Mouse (Mus musculus): ENCODE measurements around the gene Thnsl2.

The Thnsl2 gene

DNA sequence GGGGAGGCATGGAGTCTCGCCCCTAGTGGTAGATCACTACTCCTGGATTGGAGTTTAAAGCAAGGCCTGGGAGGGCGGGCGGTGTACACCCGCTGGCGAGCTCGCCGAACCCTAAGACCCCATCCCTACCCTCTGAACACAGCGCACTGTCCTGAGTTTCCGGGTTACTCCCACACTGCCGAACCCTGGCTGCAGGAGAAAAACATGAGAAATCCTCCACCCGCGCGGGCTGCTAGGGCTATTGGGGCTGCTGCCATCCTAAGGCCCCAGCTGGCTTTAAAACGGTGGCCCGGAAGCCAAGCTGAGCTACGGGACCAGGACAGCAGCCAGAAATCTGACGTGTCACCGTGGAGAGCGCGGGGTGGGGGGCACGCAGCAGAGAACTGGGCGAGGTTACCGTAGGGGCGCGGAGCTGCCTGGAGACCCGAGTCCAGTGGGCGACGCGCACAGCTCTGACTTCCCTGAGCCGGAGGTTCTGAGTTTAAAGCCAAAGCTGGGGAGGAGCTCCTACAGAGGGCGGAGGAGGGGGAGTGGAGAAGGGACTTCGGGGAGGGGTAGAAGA is at the start of gene Thnsl2:
TSS of gene Thnsl2 (minus strand) at position 546 of the 562 bp plus-strand sequence.
- DNase-seq: peak; percentile 66

DNA sequence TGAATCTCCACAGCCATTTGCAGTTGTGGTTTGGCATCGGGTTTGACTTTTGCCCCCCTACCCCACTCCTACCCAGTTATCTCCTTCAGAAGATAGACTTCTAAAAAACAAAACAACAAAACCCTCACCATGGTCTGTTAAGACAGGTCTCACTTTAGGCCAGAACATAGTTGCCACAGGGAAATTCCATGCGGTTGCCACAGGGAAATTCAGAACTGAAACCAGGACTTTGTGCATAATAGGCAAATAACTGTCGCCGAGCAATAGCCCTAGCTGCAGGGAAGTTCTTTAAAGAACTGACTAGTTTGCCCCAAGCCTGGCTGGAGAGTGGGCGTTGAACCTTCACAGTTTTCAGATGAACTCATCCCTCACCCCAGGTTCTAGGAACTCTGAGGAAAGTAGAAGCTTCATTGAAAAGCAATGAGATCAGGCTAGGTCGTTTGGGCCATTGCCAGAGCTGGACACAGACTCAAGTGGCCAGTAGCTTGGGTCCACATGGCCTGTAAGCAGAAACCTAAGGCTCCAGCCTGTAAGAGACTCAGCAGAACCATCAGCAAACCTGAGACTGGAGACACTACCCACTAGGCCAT is 49.0 kb upstream of the Thnsl2 start:
- peak; percentile 6 for DNase-seq

DNA sequence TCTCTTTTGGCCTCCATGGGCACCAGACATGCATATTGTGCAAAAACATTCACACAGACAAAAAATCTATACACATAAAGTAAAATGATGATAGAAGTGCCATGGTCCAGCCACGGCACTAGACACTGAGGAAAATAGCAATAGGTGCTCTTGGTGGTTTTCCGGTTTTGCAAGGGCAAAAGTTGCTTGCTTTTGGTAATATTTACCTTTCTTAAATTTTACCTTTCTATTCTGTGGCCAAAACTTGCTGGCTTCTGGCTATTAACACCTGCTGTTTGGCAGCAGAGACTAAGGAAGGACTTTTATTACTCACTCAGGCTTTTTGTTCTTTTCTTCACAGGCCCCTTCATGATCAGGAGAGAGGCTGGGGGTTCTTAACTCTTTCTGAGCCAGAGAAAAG is 46.3 kb upstream of the Thnsl2 start:
- no peak for DNase-seq

DNA sequence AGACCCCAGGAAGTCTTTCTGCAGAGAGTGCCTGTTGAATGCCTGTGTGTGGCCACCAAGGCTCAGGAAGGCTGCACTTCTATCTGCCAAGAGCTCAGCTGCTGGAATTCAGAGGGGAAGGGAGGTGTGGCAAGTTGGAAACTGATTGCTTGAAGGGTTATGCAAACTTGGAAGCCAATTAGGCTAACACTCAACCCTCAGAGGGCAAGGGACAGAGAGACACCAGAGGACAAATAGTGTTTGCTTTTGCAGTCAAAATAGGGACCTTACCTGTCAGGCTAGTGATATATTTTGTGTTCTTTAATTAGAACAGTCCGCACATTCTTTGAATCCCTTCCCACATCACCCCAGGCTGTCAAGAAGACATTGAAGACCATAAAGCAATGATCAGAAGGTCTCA is 45.3 kb upstream of the Thnsl2 start:
- DNase-seq: no peak

DNA sequence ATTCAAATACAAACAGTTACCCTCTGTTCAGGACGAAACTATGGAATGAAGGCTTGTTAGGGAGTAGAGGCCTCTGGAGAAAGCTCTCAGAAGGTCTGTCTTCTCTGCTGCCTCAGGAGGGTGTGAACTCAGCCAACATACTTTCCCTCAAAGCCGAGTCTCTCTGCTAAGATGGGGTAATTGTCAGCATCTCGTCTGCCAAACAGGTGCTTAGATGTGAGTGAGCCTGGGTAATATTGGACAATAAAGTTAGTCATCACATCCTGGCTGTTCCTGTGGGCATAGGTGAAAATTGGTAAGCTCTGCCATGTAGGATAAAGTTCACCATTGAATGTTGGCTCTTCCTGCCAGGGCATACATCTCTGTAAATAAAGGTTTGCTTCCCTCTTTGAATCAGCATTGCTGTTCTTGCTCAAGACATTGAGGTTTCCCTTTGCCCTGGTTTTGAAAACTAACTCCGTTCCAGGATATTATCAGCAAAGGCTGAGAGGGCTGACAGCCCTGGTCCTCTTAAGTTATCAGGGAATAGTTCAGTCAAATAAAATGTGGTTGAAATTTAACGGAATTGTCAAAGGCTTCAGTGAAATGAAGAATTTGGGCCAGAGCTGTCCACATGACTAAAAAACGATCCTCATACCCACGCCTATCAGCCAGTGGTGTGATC is 40.8 kb upstream of the Thnsl2 start:
- no peak for DNase-seq

DNA sequence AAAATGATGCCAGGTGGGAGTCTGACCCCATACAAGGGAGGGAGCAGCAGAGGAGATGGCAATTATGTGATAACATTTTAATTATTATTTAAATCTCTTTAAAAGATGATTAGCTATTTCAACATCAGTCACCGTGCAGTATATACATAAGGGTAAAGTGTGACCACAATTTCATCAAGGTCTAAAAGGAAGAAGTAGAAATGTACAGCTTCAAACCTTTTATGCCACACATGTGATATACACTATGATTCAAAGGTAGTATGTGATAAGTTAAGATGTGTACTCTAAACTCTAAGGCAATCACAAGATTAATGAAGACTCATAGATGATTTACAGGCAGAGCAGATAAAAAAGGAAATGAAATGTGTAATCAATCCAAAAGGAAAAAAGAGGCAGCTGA is 36.4 kb upstream of the Thnsl2 start:
- no peak for DNase-seq

DNA sequence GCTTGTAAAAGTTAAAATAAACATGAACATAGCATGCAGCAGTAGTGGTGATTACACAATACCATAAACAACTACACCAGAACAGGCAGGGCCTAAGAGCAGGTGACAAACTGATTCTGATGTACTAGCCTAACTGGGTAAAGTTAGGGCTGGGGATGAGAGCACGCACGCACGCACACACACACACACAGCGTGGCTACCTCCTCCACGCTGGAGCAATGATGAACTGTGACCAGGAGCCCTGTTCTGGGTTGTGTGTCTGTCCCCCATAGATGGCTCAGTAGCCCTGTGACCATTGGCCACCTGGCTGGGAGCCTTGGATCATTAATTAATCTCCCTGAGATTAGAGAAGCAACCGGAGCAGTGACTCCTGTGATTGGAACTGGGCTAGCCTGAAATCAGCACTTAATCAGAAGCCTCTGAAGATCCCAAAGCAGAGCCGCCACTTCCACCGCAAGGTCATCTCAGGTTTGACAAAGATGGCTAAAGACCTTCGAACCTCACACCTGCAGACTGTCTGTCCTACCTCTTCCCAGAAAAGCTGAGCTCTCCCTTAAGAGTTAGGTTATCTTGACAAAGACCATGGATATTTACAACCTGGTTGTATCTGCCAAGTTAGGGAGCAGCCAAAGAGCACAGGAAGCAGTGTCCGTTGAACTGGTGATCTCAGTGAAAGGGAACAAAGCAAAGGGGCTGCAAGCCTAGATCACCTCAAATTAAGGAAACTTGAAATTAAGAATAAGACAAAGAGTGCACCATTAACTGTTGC is 28.8 kb upstream of the Thnsl2 start:
- DNase-seq: no peak

DNA sequence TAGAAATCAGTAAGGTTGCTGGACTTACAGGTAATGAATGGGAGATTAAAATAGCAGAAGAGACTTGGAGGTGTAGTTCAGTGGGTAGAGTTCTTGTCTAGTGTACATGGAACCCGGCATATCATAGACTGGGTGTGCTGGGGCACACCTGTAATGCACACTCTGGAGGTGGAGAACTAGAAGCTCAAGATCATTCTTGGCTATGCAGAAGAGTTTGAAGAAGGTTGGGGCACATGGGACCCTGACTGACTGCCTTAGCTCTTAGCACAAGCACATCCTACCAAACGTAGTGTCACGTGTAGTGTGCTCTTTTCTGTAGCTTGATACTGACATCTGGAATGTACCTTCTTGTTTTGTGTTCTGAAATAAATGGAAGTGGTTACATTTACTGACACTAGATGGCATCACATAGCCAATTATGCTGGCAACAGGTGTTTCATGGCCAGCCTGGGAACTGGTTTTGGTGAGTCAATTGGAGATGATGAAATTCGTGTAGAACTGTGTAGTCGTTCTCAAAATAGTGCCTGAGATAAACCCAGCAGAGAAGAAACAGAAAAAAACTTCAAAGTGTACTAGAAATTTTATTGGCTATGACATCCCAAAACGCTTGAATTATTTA is 22.4 kb upstream of the Thnsl2 start:
- no peak for DNase-seq

DNA sequence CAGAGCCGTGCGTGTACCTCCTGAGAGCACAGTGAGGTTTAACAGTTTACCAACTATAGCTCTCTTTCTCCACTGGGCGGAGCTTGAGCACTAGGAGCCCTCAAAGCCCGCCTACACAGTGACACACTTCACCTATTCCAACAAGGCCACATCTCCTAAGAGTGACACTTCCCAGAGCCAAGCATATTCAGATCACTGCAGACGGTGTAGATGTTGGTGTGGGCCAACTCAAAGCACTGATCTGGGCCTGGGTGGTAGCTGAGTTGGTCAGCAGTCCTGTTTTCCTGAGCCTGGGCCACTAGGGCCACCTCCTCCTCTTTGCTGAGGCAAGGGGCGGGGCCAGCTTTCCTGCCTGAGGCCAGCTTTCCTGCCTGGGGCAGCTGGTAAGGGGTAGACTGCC is 20.2 kb upstream of the Thnsl2 start:
- no peak for DNase-seq

DNA sequence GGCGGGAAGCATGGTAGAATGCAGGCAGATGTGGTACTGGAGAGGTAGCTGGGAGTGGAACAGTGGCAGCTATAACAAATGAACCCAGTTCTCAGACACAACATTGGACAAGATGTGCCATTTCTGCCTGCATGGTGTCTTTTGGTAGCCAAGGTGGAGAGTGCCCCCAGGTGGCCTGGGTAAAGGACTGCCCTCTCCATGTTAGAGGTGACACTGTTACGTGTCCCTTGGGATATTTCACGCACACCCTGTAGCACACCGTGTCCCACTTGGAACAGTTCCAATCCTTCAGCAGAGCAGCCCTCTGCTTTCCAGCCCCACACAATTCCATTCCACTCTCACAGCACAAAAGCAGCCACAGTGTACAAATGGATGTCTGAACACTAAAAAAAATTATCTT is 18.0 kb upstream of the Thnsl2 start:
- DNase-seq: no peak

DNA sequence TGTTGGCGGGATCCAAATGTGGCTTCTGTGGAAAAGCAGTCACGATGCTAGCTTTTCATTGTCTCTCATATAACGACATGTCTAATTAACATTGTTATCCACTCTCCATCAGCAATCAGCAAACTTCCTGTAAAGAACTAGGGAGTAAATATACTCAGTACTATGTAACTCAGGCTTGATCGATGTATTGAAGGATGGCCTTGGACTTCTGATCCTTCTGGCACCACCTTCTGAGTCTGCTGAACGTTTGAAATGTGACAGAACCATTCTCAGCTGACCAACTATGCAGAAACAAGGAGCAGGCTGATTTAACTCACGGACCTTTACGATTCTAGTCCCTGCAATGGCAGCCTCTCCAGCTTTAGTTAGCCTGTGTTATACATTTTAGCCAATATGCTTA is 17.1 kb upstream of the Thnsl2 start:
- no peak for DNase-seq

DNA sequence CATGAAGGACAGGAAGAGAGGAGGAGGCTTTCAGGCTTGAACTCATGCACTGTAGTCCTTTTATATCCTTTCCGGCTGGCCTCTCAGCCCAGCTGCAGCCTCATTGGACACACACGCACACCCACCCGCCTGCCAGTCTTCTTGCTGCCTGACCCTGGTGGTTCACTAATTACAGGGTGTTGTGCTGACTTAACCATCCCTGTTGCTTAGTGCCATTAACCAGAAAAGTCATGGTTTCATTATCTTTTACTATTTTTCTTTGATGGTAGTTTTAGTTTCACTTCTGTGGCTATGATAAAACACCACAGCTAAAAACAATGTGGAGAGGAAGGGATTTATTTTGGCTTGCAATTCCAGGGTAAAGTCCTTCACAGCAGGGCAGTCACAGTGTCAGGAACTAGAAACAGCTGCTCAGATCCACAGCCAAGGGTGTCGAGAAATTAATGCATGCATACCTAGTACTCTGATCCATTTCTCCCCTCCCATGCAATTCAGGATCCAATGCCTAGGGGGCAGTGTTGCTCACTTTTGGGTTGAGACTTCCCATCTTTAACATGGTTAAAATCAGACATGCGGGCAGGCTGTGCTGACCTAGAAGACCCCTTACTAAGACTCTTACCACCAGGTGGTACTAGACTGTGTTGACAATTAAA is 12.6 kb upstream of the Thnsl2 start:
- peak; percentile 8 for DNase-seq

DNA sequence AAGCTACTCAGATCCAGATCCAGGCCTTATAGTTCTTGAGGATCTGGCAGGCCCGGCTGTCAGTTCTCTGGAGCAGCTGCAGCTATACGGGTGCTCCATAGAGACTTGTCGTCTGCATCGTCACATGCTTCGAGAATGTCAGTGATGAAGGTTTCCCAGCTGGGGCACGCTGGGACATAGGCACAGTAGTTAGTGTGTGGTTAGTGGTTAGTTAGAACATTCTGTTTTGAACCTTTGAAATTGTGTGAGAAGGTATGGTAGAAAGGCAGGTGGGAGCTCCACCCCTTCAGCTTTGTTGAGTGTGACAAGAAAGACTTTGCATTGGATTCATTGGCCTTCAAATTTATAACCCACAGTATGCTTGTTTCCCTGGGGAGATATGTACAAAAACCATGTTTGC is 10.6 kb upstream of the Thnsl2 start:
- DNase-seq: no peak

DNA sequence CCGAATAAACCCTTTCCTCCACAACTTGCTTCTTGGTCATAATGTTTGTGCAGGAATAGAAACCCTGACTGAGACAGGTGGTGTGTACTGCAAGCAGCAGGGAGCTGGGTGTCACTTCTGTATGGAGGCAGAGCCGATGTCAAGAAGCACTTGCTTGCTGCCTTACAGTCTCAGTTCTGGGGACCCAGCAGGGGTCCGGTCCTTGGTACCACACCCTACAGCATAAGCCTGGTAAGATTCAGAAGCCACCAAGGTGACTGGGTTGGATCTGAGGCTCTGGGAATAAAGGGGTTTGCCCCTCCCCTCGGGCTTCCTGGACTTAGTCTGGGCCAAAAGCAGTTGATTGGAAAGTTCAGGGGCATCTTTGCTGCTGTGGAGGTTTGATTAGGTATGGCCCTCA is 9.2 kb upstream of the Thnsl2 start:
- DNase-seq: no peak

DNA sequence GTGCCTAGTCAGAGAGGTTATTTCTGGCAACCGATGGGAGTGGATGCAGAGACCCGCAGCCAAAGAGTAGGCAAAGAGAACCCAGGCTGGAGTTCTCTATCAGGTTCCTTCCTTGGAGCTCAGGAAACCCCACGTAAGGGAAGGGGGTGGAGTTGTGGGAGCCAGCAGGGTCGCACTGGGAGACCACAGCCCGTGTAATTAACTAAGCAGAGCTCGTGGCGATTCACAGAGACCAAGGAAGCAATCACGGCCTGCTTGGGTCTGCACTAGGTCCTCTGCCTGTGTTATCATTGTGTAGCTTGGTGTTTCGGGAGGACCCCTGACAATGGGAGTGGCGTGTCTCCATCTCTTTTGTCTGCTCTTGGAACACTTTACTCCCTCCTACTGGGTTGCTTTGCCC is 6.9 kb upstream of the Thnsl2 start:
- DNase-seq: no peak

DNA sequence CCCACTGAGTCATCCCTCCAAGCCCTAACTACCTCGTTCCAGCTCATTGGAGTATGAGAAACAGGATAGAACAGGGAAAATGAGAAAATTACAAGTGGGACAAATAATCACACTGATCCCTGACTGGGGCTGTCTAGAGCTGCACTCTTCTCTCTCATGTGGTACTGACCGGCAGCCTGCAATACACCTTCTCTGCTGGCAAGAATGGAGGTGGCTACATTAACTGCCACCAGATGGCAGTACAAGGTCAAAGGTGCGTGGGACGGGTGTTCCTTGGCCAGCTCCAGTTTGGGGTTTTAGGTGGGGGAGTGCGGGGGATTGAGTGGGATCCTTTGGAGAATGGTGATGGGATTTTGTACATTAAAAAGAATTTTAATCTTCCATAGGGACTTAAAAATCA is 5.3 kb upstream of the Thnsl2 start:
- DNase-seq: peak; percentile 67

DNA sequence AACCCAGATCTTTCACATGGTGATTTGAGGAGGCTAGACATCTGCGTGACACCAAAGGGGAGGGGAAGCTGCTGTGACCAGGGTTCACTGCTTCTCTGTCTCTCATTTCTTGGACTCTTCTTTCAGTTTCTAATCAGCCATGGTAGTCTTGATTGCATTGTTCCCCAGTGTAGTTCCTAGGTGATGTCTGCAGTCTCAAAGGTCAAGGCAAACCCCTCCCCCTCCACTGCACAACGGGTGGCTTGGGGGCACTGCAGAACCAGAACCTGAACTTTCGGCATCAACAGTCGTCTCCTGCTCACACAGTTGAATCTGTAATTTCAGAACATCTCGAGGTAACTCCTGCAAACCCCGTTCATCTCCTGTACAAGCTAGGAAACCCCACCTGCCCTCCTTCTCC is 4.1 kb upstream of the Thnsl2 start:
- DNase-seq: no peak

DNA sequence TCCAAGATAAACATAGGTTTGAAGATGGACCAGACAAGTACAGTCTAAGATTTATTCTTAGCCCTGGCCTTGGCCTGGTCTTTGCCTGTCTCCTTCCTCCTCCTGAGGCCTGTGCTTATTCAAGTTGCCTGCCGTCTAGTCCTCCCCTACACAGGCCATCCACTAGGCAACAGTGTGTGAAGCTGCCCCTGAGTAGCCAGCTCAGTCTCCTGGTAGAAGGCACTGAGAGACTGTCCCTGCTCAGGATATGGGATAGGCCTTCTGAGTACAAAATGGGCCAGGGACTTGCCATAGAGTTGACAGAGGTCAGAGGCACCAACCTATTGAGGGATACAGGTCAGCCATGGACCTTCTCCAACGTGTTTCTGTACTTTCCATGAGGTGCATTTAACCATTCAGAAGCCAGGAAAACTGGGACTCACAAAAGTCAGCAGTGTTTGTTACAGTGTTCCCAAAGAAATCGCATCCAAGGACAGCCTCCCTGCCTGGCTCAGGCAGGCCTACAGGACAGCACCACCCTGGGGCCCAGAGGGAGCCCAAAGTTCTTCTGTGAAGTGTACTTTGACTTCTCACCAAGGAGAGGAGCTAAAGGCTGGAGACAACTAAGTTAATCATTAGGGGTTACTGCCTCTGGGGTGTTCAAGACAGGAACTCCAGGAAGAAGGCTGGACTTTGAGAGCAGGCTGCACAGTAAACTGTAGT is 1.2 kb upstream of the Thnsl2 start:
- no peak for DNase-seq

DNA sequence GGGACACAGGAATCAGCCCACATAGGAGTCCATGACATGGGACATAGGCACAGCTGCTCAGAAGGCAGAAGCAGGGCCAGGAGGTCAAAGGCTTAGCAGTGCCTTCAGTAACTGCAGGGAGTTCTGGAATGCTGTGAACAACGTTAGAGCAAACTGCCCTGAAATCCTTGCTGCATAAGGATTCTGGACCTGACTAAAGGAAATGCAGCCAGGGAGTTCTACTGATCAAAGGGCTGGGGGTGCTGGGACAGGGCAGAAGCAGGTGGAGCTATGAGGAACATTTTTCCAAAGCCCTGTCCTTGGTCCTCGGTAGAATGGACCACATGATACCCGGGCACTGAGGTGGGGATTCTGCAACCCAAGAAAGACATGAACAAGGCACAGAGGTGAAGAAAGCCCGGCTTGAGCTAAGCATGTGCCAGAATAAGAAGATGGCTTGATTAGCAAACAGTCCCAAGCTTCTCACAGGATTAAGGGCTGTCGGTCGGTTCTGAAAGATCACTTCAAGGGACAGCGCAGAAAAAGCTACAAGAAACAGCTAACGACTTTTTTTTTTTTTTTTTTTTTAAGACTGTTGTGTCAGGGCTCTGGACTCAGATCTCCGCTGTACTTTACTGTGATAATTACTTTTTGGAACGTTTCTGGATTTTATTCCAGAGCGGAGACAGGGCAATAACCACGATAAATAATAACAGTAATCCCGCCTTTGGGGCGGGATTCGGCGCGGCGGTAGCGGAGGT is 915 bp downstream of the Thnsl2 start:
- DNase-seq: no peak

DNA sequence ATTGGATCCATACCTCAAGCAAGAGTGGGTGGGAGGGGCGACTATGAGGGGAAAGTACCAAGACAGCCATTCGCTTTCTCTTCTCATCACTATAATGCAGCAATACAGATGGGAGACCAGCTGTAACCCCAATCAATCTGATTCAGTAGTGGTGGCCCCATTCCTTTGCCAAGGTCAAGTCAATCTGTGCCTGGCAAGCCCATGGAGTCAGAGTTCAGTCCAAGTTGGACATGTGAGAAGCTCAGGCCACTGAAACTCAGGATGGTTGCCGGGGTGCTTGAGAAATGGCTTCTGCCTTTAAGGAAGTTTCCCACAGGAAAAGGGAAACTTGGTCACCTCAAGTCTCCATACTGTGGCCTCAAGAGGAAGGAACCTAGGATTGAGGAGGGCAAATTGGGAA is 9.2 kb downstream of the Thnsl2 start:
- no peak for DNase-seq

DNA sequence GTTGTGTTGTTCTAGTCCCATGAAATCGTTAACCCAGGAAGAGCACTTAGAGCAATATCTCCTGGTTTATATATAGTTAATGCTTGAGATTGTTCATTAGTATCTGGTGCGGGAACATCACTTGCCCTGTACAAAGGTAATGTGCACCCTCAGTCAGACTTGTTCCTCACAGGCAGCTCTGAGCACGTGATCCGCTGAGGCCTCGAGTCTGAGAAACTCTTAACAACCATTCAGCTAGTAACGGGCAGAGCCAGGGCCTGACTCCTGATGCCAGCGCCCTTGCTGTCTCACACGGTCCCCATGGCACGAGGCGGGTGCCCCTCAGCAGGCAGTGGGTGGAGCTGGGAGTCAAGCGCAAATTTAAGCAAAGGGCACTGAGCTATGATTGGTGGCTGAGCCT is 10.7 kb downstream of the Thnsl2 start:
- no peak for DNase-seq

DNA sequence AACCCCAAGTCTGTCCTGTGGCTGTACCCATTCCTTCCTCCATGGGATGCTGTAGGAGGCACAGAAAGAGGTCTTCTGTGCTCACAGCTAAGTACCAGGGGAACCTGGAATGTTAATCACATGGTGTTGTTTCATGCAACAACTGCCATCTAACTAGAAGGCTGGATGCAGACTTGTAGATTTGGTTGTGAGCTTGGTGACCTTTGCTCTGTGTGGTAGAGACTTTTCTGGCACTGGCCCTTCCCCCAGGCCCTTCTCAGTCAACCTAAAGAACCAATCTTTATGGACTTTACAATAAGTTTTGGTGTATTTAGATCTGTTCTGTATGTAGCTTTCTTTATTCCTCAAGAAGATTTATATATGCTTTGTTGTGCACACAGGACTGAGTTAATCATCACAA is 13.2 kb downstream of the Thnsl2 start:
- DNase-seq: no peak
